Mouse (Mus musculus) CD8-positive naive resting alpha-beta T cell, adult 2 months (primary cell): ENCODE measurements around the gene Sco1.
A peak's percentile ranks its signal among the peaks of the same experiment; 100 is the strongest.
"Not testable (repeated sequence)": the region's sequence is repeated elsewhere in the genome, so short reads cannot be mapped to it uniquely, and the experiment has no call there.

Experiments
- DNase-seq, 2 experiments: peaks; one replicate each; pipeline ENCODE4 v3.0.0; 2022; ENCODE audit warnings: low read depth in 2 of 2, low spot score in 2 of 2

The Sco1 gene

DNA sequence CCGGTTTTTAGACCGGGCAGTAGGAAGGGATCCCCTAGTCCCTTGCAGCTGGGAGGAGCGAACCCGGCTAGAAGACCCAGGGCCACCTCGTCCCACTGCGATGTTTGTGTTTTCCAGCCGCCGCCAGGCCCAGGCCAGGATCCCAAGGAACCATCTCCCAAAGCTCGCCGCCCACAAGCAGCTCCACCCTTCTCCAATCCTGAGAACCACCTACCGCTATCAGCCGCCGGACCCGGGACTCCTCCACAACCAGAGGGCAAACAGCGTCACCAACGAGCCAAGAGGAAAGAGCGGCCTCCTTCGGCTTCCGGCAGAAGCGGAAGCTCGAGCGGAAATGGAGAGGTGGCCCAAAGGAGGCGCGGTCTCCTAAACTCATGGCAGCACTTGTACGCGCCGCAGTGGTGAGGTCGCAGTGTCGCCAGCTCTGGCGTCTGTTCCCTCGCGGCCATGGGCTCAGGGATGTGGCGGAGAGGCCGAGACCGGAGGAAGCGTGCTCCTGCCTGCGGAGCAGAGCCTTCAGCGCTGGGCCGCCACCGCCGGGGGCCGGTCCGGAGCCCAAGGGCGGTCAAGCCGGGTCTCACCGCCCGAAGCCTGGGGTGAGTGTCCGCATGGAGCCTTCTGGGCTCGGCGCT is at the start of gene Sco1, which contains the start of gene Adprm:
Gene Sco1 (plus strand): TSS at position 350 of the 632 bp plus-strand sequence.
Gene Adprm (minus strand): TSS at position 274 of the 632 bp plus-strand sequence.
- peak; percentile 73 to 78 for DNase-seq

DNA sequence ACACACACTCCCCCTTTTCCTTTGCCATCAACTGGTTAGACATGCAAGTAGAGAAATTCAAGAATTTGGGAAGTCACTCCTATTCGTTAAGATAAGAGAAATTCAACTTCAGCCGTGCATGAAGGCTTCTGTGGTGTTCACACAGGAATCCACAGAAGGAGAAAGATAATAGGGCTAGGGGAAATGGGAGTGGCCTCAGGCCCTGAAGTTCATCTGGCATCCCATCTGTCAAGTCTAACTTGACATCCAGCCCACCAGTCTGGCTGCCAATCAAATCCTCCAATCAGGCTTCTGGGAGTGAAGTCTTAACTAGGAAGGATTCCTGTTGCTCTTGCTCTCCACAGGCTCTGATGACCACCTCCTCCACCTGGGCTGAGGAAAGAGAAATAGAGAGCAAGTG is 49.6 kb upstream of the Sco1 start:
- no peak for DNase-seq

DNA sequence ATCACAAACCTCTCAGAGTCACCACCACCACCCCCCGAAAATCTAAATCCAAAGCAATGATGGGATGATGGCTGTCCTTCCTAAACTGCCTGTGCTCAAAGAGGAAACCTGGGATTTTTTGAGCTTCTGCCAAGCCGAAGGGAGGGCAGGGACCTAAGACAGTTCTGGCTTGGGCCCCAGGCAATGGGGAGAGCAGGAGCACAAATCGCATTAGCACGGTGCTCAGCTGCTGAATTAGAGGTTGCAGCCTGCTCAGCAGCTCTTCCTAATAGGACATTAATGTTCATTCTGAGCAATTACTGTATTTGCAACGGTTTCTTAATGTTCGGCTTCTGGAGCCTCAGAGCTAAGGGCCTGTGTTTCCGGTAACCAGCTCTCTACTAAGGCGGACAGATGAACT is 44.5 kb upstream of the Sco1 start:
- DNase-seq = no peak

DNA sequence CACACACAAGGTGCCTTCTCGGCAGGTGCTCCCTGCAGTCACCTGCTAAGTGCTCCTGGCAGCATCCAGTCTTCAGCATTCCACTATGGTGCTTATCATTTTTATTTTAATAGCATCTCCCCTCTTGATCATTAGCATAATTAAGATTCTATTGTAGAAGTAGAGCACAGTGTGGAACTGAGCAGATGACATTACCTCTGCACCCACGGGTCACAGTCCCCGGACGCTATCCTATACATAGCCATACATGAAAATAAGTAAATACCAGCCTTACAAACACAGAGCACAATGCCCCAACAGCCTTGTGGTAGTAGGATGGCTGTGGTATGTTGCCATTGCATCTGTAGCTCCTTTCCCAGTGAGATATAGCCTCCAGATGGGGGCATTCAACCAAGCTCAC is 43.9 kb upstream of the Sco1 start:
- no peak for DNase-seq

DNA sequence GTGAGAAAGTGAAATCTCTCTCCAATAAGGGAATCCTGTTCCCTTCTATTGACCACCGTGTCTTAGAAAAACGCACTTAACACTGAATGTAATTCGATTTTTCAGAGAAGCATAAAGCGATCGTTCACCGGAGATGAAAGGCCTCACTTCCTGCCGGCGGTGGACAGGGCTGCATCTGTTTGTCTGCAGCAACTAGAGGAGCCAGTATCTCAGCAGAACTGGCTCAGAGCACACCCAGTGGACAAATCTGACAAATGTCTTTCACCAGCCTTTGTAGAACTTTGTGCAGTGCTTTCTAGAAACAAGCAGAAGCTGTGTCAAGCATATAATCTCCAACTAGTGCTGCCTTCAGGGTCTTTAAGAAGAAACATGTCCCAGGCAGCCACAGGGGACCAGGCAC is 42.0 kb upstream of the Sco1 start:
- no peak for DNase-seq

DNA sequence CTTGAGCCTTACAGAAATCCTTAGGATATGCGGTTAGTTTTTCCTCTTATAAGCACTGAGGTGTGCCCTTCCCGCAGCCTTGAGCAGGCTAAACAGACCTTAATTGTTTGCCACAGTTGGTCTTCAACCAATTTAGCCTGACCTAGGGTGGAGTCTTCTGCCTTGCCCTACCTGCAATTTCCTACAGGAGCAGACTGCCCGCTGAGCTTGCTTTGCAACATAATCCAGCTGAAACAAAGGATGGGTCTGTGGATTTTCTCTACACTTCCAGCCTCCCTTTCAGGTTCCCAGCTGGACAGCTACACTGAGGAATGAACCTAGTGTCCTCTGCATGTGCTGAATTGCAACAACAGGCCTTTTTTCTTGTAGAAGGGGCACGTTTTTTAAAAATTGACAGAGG is 40.8 kb upstream of the Sco1 start:
- DNase-seq = no peak

DNA sequence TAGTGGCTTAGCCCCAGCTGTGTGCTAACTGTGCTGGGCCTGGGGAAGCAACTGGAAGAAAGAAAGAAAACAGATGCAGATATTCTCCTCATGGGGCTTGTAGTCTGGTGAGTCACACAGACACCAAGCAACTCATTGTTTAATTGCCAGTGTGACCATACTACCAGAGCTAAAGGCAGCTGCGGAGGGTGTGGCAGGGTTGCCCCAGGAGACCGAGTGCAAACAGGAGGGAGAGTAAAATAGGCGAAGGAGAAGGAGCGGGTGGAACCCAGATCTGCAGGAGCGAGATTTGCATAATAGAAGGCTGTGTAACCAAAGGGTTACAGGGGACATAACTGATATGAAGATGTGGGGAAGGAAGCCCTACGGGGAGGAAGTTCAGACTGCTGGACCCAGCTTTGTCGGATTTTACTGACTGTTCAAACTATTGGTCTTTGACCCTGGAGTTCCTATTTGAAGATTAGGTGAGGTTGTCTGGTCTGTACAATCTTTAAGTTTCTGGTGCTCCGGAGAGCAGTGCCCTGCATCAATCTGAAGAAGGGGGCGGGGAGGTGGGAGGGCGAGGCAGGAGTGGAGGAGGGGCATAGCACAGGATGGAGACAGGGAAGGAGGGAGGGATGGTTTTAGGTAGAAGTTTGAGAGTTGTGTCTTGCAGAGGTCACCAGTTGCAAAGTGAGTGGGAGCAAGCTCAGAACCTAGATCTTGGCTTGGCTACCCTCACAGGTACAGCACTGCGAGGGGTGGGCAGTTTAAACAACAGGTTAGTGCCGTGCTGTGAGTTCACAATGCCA is 34.5 kb upstream of the Sco1 start:
- DNase-seq = no peak

DNA sequence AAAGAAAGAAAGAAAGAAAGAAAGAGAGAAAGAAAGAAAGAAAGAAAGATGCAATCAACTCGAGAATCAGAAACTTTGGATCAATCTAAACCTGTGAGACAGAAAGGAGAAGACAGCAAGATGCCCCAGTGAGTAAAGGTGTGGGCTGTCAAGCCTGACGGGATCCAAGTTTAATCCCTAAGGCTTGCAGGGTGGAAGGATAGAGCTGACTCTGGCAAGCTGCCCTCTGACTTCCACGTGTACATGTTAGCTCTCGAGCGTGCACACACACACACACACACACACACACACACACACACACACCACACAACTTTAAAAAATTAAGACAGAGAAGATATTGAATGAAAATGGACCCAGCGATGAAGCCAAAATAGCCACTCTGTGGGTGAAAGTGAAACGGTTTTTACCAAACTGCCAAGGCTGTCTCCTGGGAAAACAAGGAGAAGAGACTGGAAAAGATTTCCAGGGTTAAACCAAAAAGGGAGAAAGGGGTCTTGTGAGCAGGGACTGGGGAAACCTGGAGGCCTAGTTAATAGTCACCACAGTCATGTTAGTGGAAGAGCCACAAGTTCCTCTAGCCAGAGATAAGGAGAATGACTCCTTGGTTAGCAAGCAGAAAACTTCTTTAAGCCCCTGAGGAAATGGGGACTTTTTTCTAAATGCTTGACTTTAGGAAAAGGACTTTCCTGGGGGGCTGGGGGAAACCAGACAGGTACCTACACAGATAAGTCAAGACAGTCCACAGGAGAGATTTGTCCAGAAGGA is 32.6 kb upstream of the Sco1 start:
- DNase-seq = no peak

DNA sequence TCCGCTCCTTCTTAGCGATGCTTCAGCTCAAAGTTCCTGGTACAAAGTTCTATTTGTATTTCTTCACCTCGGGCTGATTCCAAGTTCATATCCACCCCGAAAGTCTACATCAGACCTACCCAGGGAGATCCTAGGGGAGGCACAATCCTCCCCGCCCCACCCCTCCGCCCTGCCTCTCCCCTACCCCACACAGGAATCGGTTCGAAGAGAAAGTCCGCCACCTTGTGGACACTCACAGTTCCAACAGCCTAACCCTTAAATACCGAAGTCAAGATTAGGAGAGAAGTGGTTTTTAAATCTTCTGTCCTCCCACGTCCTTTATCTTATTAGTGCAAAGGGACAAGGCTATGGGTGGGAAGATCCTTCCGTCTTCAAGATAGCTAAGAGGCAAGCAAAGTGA is 31.5 kb upstream of the Sco1 start:
- DNase-seq = peak; percentile 25 to 49

DNA sequence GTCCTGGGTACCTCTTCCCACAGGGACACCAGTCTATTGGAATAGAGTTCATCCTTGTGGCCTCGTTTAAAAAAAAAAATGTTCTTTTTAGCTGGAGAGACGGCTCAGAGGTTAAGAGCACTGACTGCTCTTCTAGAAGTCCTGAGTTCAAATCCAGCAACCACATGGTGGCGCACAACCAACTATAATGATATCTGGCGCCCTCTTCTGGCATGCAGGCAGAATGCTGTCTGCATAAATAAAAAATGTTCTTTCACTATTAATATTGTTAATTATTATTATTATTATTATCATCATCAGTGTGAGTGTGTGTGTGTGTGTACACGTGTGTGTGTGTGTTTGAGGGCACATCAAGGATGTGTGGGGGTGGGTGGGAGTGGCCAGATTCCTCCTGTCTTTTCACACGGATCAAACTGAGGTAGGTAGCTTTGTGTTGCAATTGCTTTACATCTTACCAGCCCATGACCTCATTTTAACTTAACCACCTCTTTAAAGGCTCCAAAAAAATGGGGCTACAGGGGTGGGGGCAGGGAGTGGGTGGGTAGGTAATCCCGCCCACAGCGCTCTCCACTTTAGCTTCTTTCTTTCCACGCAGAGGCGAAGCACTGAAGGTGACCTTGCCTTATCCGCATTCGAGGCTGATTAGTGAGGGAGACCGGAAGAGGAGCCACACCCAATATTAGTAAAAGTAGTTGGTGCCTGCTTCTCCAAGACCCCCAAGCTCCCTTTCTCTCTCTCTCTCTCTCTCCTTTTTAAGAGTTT is 29.9 kb upstream of the Sco1 start:
- no peak for DNase-seq

DNA sequence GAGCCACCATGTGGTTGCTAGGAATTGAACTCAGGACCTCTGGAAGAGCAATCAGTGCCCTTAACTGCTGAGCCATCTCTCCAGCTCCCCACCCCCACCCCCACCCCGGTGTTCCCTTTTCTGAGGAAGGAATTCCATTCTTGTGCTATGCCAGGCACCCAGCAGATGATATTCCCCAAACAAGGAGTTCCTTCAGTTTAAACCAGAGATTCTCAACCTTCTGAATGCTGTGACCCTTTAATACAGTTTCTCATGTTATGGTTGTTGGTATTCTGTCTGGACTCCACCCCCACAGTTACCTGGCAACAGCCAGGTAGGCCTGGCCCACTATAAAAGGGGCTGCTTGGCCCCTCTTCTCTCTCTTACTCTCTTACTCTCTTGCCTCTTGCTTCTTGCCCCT is 29.3 kb upstream of the Sco1 start:
- DNase-seq = not testable (repeated sequence)

DNA sequence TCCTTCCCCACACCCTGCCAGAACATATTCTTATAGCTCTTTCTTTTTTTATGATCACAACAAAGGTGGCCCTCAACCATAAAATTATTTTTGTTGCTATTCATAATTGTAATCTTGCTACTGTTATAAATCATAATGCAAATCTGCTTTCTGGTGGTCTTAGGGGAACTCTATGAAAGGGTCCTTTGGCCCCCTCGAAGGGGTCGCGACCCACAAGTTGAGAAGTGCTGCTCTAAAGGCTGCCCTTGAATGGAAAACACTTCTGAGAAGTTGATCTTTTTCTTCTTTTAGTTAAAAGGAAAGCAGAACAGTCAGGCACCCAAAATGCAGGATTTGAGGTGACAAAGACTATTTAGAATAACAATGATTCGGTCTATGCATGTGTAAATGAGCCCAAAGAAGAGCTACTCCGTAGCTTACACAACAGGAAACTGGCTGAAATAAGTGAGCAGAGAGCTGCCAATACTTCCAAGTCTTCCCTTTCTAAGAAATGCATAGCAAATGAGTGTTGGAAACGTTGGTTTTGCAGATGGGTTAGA is 28.6 kb upstream of the Sco1 start:
- no peak for DNase-seq

DNA sequence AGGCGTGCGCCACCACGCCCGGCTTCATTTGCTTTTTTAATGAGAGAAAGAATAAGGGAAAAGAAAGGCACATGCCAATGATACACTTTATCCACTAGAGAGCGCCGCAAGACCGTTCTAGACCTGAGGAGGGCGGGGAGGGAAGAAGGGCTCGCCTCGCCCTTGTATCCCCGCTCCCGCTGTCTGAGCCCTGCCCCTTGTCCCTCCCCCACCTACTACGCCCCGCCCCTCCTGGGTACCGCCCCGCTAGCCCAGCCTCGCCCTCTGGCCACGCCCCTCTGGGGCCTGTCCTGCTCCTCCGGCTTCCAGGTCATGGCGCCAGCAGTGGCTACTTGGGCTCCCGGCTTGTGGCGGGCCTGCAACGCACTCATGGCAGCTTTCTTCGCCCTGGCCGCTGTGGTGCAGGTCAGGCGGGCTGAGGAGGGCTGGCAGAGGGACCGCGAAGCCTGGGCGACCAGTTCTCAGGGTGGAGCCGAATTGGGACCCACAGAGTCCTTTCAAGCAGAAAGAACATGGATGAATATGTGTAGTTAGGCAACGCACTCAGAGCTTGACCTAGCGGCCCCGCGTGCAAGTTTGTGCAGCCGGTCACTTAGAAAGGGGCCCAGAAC is 27.5 kb upstream of the Sco1 start, which contains the start of gene Tmem220:
Gene Tmem220 (plus strand): TSS at position 288 of the 611 bp plus-strand sequence.
- DNase-seq = peak; percentile 82

DNA sequence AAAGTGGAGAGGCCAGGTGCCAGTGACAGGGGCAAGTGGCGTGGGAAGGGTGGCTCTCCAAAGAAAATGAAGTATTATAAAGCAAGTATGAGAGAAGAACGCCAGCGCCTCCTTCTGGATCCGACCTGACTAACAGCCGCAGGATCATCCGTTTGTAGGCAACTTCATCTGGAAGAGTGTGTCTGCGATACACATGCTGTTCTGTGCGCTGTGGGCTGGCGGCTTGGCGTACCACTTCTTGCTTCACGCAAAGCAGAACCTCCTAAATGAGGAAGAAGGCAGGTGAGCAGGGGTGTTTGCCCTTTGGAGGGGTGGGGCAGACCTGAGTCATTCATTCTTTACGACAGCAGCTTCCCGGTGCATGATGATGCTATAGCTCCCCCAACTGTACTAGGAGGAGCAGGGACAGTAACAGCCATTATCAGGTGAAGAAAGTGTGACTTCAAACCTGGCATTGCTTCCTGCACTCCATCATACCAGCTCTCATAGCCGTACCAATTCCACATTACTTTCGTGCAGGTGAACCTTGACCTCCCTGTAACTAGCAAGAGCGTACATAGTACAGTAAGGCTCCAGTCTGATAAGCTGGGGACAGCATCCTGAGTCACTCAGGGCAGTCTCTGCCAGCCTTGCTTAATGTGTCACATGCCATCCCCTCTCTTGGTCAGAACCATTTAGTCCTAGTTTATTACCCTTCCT is 21.4 kb upstream of the Sco1 start:
- DNase-seq = no peak

DNA sequence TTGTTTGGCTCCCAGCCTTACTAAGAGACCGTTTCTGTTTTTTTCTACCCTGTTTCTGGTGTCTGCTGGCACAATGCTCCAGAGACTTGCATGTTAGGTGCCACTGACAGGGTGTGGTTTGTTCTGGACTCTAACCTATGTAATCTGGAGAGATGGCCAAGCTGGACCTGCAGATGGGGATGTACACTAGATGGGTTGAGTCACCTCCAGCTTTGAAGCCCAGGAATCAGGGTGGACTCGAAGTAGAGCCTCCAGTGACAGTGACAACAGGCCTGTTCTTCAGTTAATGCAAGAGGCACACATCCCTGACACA is 20.9 kb upstream of the Sco1 start:
- no peak for DNase-seq

DNA sequence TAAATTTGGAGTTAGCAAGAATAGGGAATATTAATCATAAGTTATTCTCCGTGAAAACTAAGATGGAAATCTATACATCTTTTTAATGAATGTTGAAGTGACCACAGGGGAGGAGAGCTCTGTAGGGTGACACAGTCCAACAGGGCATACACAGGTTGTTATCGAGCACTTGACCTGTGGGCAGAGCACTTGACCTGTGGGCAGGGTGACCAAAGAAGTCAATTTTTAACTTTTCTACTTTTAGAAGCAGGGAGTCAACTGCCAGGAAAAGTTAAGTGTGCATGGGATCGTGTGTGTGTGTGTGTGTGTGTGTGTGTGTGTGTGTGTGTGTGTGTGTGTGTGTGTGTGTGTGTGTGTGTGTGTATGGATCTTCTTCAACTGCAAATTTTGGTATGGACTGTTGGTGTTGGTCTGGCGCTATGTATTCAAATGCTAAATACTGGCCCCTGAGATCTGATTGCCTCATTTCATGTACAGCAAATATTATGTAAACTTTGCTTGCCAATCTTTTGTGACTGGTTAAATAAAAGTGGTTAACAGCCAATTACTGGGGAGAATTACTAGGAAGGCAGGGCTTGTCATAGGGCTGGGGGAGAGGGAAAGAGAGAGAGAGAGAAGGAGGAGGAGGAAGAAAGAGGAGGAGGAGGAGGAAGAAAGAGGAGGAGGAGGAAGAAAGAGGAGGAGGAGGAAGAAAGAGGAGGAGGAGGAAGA is 17.5 kb upstream of the Sco1 start:
- no peak for DNase-seq

DNA sequence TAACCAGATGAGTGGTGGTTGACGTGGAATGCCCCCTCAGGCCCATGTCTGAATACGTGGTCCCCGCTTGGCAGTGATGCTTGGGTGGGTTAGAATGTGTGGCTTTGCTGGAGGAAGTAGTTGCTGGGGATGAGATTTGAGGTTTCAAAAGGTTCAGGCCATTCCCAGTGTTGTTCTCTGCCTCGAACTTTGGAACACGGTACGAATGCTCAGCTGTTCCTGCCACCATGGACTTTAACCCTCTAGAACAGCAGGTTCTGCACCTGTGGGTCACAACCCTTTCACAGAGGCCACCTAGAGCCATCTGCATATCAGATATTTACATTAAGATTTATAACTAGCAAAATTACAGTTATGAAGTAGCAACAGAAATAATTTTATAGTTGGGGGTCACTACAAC is 16.2 kb upstream of the Sco1 start:
- no peak for DNase-seq

DNA sequence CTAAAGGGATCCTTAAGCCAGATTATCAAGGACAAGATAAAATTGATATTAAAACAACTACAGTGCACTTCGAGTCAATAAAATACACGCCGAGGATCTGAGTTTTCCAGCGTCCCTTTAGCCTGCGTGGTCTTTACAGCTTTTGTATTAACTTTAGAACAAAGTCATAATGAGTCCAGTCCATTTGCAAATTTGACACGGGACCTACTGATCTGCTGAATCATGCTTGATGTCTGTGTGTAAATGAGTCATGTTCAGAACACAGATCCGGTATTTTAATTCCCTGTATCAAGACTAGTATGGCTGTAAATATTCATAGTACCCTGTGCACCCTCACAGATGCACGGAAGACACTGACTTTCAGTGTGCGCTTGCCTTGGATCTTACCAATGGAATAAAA is 15.6 kb upstream of the Sco1 start:
- no peak for DNase-seq

DNA sequence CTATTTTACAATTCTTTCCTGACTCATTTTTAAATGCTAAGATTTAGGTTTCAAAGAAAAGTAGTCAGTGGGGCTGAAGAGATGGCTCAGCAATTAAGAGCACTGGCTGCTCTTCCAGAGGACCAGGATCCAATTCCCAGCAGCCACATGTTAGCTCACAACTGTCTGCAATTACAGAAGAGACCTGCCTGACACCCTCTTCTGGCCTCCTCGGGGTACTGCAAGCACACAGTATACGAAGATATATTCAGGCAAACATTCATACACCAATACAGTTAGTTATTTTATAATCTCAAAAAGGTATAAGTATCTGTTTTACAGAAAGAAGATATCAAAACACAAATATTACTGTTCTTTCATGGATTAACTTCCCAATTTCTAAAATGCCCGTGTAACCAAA is 12.7 kb upstream of the Sco1 start:
- DNase-seq = no peak
